Mouse (Mus musculus) myocyte (in vitro differentiated cells): ENCODE data around the gene Ccl6.

ENCODE experiments used
- CEBPB ChIP-seq: IDR thresholded peaks from 2 replicates; pipeline ENCODE4 v1.6.1; 2011; ENCODE audit warnings: mild to moderate bottlenecking, moderate library complexity; ENCODE audit not compliant: poor library complexity, insufficient read depth, severe bottlenecking
- E2F4 ChIP-seq: IDR thresholded peaks from one replicate; pipeline ENCODE4 v1.6.1; 2011; ENCODE audit warnings: mild to moderate bottlenecking, control low read depth, moderate library complexity; ENCODE audit not compliant: insufficient read depth
- MAX ChIP-seq: IDR thresholded peaks from one replicate; pipeline ENCODE4 v1.6.1; 2011; ENCODE audit warnings: low read depth, mild to moderate bottlenecking, control low read depth
- MYOD1 ChIP-seq, 3 experiments: IDR thresholded peaks; one replicate each; pipeline ENCODE4 v1.6.1; 2011; ENCODE audit warnings: control low read depth in 2 of 3, low read depth in 2 of 3, mild to moderate bottlenecking in 2 of 3, moderate library complexity in 1 of 3; ENCODE audit not compliant: insufficient read length in 2 of 3, control insufficient read depth in 1 of 3
- MYOG ChIP-seq, 3 experiments: IDR thresholded peaks; one replicate each; pipeline ENCODE4 v1.6.1; 2011; ENCODE audit warnings: control low read depth in 2 of 3, low read depth in 2 of 3, mild to moderate bottlenecking in 2 of 3; ENCODE audit not compliant: insufficient read length in 2 of 3, control insufficient read depth in 1 of 3, insufficient read depth in 1 of 3
- POLR2A ChIP-seq: IDR thresholded peaks from one replicate; pipeline ENCODE4 v1.6.1; 2011; ENCODE audit warnings: low read depth, mild to moderate bottlenecking, control low read depth, moderate library complexity; ENCODE audit not compliant: insufficient read length
- POLR2AphosphoS2 ChIP-seq: IDR thresholded peaks from one replicate; pipeline ENCODE4 v1.6.1; 2011; ENCODE audit warnings: low read depth, control low read depth; ENCODE audit not compliant: insufficient read length
- REST ChIP-seq: IDR thresholded peaks from one replicate; pipeline ENCODE4 v1.6.1; 2011; ENCODE audit warnings: mild to moderate bottlenecking, control low read depth, moderate library complexity; ENCODE audit not compliant: insufficient read depth, insufficient read length
- TCF12 ChIP-seq: IDR thresholded peaks from one replicate; pipeline ENCODE4 v1.6.1; 2011; ENCODE audit warnings: mild to moderate bottlenecking, control low read depth; ENCODE audit not compliant: poor library complexity, insufficient read depth, severe bottlenecking
- TCF3 ChIP-seq: IDR thresholded peaks from one replicate; pipeline ENCODE4 v1.6.1; 2011; ENCODE audit warnings: low read depth, control low read depth; ENCODE audit not compliant: insufficient read length
- USF1 ChIP-seq: IDR thresholded peaks from one replicate; pipeline ENCODE4 v1.6.1; 2011; ENCODE audit warnings: low read depth, mild to moderate bottlenecking, control low read depth, moderate library complexity

GRCm38 (mm10) chr11:83604698-83605097 is 11.8 kb upstream of the Ccl6 start:
- TF ChIP-seq USF1 (no peak), TCF12 (no peak), MYOG (IDR thresholded peaks at IDR 0.05; ENCODE audit: control insufficient read depth in 1 of 3, insufficient read depth in 1 of 3, insufficient read length in 2 of 3, low read depth in 2 of 3) (no peak), MAX (no peak), POLR2A (no peak), TCF3 (no peak), POLR2AphosphoS2 (no peak), E2F4 (no peak), MYOD1 (IDR thresholded peaks at IDR 0.05; ENCODE audit: control insufficient read depth in 1 of 3, insufficient read length in 2 of 3, low read depth in 2 of 3) (no peak), REST (no peak), CEBPB (no peak)
